Mouse (Mus musculus) forebrain, embryonic 13.5 days (tissue): ENCODE results near the gene Atp6v1fnb. TPM values are rescaled to one million over a fixed set of nuclear protein-coding genes. Genes with fewer than 3 reads are reported as not detected.

ENCODE experiments used
- ATAC-seq: fragments of 200-750 bp; cut with Nextera tagmentation; 2 replicates; pipeline ENCODE4 v1.8.0; 2017
- H3K27ac ChIP-seq: fragments of 300-500 bp; sonication (generic); 2 replicates; pipeline ENCODE4 v1.5.1; 2015; ENCODE audit warnings: inconsistent platforms, mild to moderate bottlenecking, moderate library complexity
- H3K27me3 ChIP-seq: fragments of 300-500 bp; sonication (generic); 2 replicates; pipeline ENCODE4 v1.6.1; 2015; ENCODE audit warnings: mild to moderate bottlenecking, inconsistent platforms
- H3K36me3 ChIP-seq: fragments of 300-500 bp; sonication (generic); 2 replicates; pipeline ENCODE4 v1.6.1; 2015; ENCODE audit warnings: mild to moderate bottlenecking, inconsistent platforms; ENCODE audit not compliant: poor library complexity, severe bottlenecking
- H3K4me1 ChIP-seq: fragments of 300-500 bp; sonication (generic); 2 replicates; pipeline ENCODE4 v1.6.1; 2015; ENCODE audit warnings: inconsistent platforms
- H3K4me2 ChIP-seq: fragments of 300-500 bp; sonication (generic); 2 replicates; pipeline ENCODE4 v1.6.1; 2015; ENCODE audit warnings: inconsistent platforms, mild to moderate bottlenecking, moderate library complexity
- H3K4me3 ChIP-seq: fragments of 300-500 bp; sonication (generic); 2 replicates; pipeline ENCODE4 v1.5.1; 2015; ENCODE audit warnings: mild to moderate bottlenecking, inconsistent platforms
- H3K9ac ChIP-seq: fragments of 300-500 bp; sonication (generic); 2 replicates; pipeline ENCODE4 v1.6.1; 2015; ENCODE audit warnings: mild to moderate bottlenecking, inconsistent platforms
- H3K9me3 ChIP-seq: fragments of 300-500 bp; sonication (generic); replicated peaks from 2 replicates; pipeline ENCODE4 v1.6.1; 2016; ENCODE audit warnings: inconsistent platforms
- WGBS: fragments of 180-500 bp; shearing (Covaris S2); methylation state at CpG from one replicate; pipeline ENCODE4 v1.1.7; 2015; 5-methylcytosine and 5-hydroxymethylcytosine counted together
- polyA plus RNA-seq: library from polyadenylated mRNA; unstranded; fragments of >200 nt; fragmentation: Nextera tagmentation; extraction: Ambion mirVana; gene quantifications from 2 replicates; pipeline ENCODE4 v1.2.1, GENCODE M21; 2015

The Atp6v1fnb gene
- polyA plus RNA-seq, 1 experiment from 2014 or later, result 0.41 TPM

DNA sequence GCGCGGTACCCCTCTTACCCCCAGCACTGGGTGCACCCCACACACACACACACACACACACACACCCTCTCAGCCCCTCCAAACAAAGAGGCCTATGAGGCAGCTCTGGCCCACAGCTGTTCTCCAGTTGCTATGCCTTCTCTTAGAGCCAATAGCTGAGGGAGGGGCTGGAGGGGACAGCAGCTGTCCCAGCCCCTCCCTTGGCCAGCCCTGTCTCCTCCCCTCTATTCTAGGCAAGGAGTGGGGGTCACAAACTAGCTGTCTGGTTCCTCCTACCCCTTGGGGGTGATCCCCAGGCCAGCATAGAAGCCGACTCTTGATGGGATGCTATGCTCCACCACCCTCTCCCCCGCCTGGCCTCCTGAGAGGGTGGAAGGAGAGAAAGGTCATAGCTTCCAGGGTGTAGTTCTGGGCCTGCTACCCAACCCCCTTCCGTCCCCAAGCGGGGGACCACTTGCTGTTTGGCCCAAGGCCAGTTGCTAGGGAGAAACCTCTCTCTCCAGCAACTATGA, 35.2 kb upstream of the Atp6v1fnb start:
- 0 out of 2 replicates have a peak overlapping the region, but pooled peaks have one; percentile 3 for H3K4me3 ChIP-seq
- peak; percentile 33; the same call in 1 of the 2 replicates for ATAC-seq
- peaks cover 47% of the 10 kb centered on the region for H3K27me3 ChIP-seq
- WGBS, result 11% methylated on average over 5 of the region's 6 CpGs
- H3K36me3 ChIP-seq, result no peaks in the 10 kb centered on the region
- peak overlapping the region; percentile 44 for H3K27ac ChIP-seq
- peaks cover 51% of the 10 kb centered on the region for H3K4me1 ChIP-seq
- H3K4me2 ChIP-seq, result peak overlapping the region; percentile 80
- 0 out of 2 replicates have a peak overlapping the region, but pooled peaks have one; percentile 21 for H3K9ac ChIP-seq
- no peaks in the 10 kb centered on the region for H3K9me3 ChIP-seq

DNA sequence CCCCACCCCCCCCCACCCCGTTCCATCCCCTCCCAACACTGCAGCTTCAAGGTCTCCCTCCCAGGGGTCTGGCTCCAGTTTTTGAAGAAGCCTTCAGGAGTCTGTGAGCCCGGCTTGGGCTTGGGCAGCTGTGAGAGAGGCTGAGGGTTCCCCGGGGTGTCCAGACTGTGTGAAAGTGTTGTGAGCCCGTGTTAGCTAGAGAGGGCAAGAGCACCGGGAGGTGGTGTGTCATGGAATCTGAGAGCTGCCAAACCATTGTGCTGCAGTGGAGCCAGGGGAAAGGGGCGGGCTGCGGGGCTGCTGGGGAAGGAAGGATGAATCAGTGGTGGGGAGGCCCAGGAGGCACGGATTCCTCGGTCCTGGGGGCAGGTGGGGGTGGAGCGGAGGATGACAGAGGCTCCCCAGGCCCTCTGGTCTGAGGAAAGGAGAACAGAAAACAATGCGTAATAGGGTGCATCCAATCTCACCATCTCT, 34.7 kb upstream of the Atp6v1fnb start:
- WGBS, result 5% methylated on average over 11 of the region's 11 CpGs
- Histone ChIP-seq H3K27ac (peak overlapping the region; percentile 7; the same call in 1 of the 2 replicates), H3K36me3 (no peaks in the 10 kb centered on the region), H3K4me2 (peak overlapping the region; percentile 23), H3K4me1 (peaks cover 49% of the 10 kb centered on the region), H3K27me3 (peaks cover 44% of the 10 kb centered on the region), H3K9me3 (no peaks in the 10 kb centered on the region), H3K4me3 (no peak overlapping the region), H3K9ac (no peak overlapping the region; the same call in 1 of the 2 replicates)
- ATAC-seq, result peak; percentile 36; the same call in 1 of the 2 replicates

DNA sequence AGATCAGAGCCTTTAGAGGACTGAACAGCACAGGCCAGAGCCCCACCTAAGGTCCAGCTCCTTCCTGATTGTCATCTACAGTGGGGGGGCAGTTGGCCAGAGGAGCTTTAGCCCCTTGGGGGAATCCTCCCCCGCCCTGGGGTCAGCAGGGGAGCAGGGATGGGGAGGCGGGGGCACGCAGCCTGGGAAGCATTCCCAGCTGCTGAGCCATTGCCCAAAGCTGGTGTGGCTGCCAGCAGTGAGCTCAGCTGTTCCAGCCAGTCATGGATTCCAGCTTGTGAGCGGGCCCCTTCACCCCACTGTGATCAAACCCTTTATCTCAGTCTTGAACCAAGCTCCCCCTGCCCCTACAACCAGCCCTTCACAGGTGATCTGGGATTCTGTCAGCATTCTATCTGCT, 32.0 kb upstream of the Atp6v1fnb start:
- Histone ChIP-seq H3K4me2 (no peak overlapping the region), H3K4me3 (no peak overlapping the region), H3K27me3 (peaks cover 16% of the 10 kb centered on the region), H3K27ac (no peak overlapping the region), H3K4me1 (peaks cover 24% of the 10 kb centered on the region), H3K36me3 (no peaks in the 10 kb centered on the region), H3K9me3 (no peaks in the 10 kb centered on the region), H3K9ac (no peak overlapping the region)
- no peak for ATAC-seq
- WGBS, result 83% methylated on average over 4 of the region's 4 CpGs

DNA sequence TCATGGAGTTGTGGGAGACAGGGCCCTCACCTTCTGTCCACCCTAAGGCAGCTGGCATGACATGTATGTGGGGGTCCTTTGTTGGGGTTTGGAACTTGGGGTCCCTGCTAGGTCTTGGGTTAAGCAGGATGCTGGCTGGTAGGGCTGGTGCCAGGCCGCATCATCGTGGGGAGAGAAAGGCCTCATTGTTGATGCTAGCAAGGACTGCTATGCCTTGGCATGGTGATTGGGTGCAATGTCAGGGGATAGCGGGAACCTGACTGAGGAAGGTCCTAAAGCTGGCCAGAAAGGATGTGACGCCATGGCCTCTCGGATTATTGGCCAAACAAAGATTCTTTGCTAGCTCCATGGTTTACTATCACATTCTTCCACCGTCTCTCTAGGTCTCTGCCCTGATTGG, 31.4 kb upstream of the Atp6v1fnb start:
- ATAC-seq, result no peak
- Histone ChIP-seq H3K27ac (no peak overlapping the region), H3K9ac (no peak overlapping the region), H3K9me3 (no peaks in the 10 kb centered on the region), H3K36me3 (no peaks in the 10 kb centered on the region), H3K4me1 (peaks cover 20% of the 10 kb centered on the region), H3K4me3 (no peak overlapping the region), H3K4me2 (no peak overlapping the region), H3K27me3 (peaks cover 11% of the 10 kb centered on the region)
- 94% methylated on average over 6 of the region's 6 CpGs for WGBS

DNA sequence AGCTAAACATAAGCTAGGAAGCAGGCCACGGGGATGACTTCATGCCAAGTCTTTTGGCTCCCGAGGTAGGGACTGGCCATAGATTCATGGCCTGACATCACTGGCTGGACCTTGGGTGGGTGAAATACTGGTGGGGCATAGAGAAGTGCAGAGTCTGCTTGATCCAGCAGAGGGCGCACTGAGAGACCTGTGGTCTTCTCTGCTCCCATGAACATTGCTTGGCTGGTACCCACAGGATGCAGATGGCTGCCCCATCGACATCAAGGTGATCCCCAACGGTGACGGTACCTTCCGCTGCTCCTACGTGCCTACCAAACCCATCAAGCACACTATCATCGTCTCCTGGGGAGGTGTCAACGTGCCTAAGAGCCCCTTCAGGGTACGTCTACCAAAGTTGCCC, 26.5 kb upstream of the Atp6v1fnb start:
- H3K4me2 ChIP-seq, result no peak overlapping the region

DNA sequence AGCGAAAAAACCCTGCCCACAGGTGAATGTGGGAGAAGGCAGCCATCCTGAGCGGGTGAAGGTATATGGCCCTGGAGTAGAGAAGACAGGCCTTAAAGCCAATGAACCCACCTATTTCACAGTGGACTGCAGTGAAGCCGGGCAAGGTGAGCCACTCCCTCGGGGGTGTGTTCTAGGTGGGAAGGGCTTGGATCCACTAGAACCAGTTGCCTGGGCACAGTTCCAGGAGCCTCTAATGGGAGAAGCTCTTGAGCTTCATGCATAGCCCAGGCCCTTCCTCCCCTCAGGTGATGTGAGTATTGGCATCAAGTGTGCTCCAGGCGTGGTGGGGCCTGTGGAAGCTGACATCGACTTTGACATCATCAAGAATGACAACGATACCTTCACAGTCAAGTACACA, 25.9 kb upstream of the Atp6v1fnb start:
- H3K9me3 ChIP-seq, result no peaks in the 10 kb centered on the region
- H3K4me3 ChIP-seq, result no peak overlapping the region
- H3K27me3 ChIP-seq, result no peaks in the 10 kb centered on the region
- H3K4me2 ChIP-seq, result no peak overlapping the region
- no peak overlapping the region for H3K27ac ChIP-seq
- WGBS, result 91% methylated on average over 7 of the region's 7 CpGs
- H3K9ac ChIP-seq, result no peak overlapping the region
- no peaks in the 10 kb centered on the region for H3K36me3 ChIP-seq
- H3K4me1 ChIP-seq, result no peaks in the 10 kb centered on the region
- ATAC-seq, result no peak

More for the DNA sequence above, 26.5 kb upstream of the Atp6v1fnb start:
- Histone ChIP-seq H3K9ac (no peak overlapping the region), H3K4me1 (no peaks in the 10 kb centered on the region), H3K27ac (no peak overlapping the region), H3K4me3 (no peak overlapping the region), H3K27me3 (no peaks in the 10 kb centered on the region), H3K9me3 (no peaks in the 10 kb centered on the region), H3K36me3 (no peaks in the 10 kb centered on the region)
- no peak for ATAC-seq
- 73% methylated on average over 11 of the region's 11 CpGs for WGBS

DNA sequence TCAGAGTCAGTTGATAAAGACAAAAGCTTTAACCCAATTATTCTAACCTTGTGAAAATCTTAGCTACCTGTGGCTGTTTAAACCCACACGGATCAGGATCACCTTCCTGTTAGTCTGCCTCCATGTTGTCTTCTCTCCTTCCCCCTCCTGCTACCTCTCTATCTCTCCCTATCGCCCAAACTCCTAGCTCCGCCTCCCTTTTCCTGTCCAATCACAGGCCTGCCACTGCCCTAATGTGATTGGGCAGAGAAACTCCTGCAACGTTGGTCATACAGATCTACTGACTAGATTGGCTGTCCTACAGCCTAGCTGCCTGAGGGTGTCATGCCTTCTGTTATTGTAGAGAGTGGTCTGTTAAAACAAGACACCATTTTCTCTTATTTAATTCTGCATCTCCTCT, 21.4 kb upstream of the Atp6v1fnb start:
- no peaks in the 10 kb centered on the region for H3K27me3 ChIP-seq
- no peak overlapping the region for H3K4me3 ChIP-seq
- no peaks in the 10 kb centered on the region for H3K36me3 ChIP-seq
- no peak overlapping the region for H3K4me2 ChIP-seq
- H3K9me3 ChIP-seq, result no peaks in the 10 kb centered on the region
- WGBS, result 29% methylated on average over 4 of the region's 4 CpGs
- no peak overlapping the region for H3K9ac ChIP-seq
- no peaks in the 10 kb centered on the region for H3K4me1 ChIP-seq
- no peak for ATAC-seq
- no peak overlapping the region for H3K27ac ChIP-seq

DNA sequence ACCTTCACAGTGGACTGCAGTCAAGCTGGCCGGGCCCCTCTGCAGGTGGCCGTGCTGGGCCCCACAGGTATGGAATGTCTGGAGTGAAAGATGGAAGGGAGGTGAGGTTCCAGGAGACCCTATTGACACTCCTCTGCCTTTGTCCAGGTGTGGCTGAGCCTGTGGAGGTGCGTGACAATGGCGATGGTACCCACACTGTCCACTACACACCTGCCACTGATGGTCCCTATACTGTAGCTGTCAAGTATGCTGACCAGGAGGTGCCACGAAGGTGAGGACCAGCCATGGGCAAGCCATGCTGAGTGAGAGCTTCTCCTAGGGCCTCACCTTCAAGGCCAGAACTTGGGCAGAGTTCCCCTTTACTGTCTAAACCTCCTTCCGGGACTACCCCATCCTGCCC, 20.6 kb upstream of the Atp6v1fnb start:
- ATAC-seq, result no peak
- Histone ChIP-seq H3K36me3 (no peaks in the 10 kb centered on the region), H3K4me1 (no peaks in the 10 kb centered on the region), H3K4me3 (no peak overlapping the region), H3K9ac (no peak overlapping the region), H3K4me2 (no peak overlapping the region), H3K9me3 (no peaks in the 10 kb centered on the region), H3K27me3 (no peaks in the 10 kb centered on the region), H3K27ac (no peak overlapping the region)
- 89% methylated on average over 6 of the region's 6 CpGs for WGBS

DNA sequence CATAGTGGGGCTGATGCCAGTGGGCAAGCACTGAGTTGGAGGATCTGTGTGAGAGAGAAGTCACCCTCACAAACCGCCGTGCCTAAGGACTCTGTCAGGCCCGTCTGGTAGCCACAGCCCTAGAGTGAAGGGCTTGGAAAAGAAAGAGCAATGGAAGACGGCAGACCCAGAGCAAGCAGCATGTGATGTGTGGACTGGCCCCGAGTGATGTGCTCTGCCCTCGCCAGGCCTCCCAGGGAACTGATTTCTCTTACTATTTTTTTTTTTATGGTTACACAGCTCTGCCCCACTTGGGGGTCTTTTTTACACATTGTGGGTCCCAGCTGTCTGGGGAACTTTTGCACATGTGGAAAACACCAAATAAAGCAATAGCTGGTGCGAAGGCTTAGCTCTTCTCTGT, 9.7 kb upstream of the Atp6v1fnb start:
- Histone ChIP-seq H3K27ac (no peak overlapping the region), H3K4me2 (no peak overlapping the region), H3K36me3 (no peaks in the 10 kb centered on the region), H3K9ac (no peak overlapping the region), H3K4me1 (no peaks in the 10 kb centered on the region), H3K9me3 (no peaks in the 10 kb centered on the region), H3K4me3 (no peak overlapping the region), H3K27me3 (peaks cover 4% of the 10 kb centered on the region; the same call in 1 of the 2 replicates)
- ATAC-seq, result no peak
- WGBS, result 52% methylated on average over 7 of the region's 7 CpGs

DNA sequence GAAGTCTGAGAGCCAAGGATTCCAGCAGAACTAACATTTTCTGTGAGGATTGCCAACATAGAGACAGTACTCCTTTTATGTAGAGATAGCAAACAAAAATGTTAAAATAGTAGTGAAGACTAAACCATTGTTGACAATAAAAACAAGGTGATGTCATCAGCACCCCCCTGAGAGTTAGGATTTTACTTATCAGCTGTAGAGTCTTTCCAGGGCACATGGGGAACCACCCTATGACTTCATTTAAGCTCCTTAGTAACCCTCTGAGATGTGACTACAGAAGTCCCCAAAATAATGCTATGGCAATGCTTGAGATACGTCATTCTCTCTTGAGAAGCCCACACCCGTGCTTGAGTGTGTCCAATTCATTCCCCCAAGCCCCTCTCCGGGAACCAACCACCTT, 7.8 kb upstream of the Atp6v1fnb start:
- H3K9ac ChIP-seq, result no peak overlapping the region
- peaks cover 3% of the 10 kb centered on the region for H3K4me1 ChIP-seq
- H3K27me3 ChIP-seq, result peaks cover 4% of the 10 kb centered on the region; the same call in 1 of the 2 replicates
- no peak overlapping the region for H3K27ac ChIP-seq
- no peak overlapping the region for H3K4me3 ChIP-seq
- H3K9me3 ChIP-seq, result no peaks in the 10 kb centered on the region
- WGBS, result 74% methylated on average over 3 of the region's 3 CpGs
- ATAC-seq, result no peak
- H3K36me3 ChIP-seq, result no peaks in the 10 kb centered on the region
- no peak overlapping the region for H3K4me2 ChIP-seq

DNA sequence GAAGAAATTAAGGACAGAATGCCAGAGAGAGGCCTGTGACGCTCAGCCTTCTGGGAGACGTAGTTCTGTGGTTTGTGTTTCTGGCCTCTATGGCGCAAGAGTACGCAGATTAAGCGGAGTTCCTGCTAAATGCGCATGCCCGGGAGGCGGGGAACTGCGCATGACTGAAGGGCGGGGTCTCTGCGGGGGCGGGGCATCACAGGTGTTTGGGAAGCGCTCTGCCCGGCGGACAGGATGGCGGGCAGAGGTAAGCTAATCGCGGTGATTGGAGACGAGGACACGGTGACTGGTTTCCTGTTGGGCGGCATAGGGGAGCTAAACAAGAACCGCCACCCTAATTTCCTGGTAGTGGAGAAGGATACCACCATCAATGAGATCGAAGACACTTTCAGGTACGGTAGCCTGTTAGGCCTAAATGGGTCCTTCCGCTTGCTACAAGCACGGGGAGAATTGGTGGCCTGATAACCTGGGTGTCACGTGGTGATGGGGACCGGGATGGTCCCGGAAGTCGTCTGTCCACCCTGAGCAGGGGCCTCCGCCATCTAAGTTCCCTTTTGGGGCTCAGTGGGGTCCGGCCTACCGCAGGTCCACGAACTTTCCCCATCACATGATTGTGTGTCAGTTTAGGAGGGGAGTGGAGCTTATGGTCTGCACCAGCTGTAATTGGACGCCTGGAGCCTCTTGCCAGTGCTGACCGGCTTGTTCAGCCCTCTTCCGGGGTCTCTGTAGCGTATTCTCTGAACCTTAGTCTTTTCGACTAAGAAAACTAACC, 3.5 kb upstream of the Atp6v1fnb start, which contains the start of gene Atp6v1f:
Atp6v1f (plus strand) TSS at position 136 of the 772 bp plus-strand sequence.
- ATAC-seq, result peak; percentile 97
- H3K36me3 ChIP-seq, result peaks cover 21% of the 10 kb centered on the region
- H3K4me1 ChIP-seq, result peaks cover 13% of the 10 kb centered on the region
- WGBS, result under 1% methylated on average over 39 of the region's 39 CpGs
- peak within 1 kb of the TSS; percentile 78 for H3K9ac ChIP-seq
- H3K4me2 ChIP-seq, result peak within 1 kb of the TSS; percentile 83
- peak within 1 kb of the TSS; percentile 31; the same call in 1 of the 2 replicates for H3K27ac ChIP-seq
- H3K9me3 ChIP-seq, result no peaks in the 10 kb centered on the region
- H3K4me3 ChIP-seq, result peak within 1 kb of the TSS; percentile 79
- H3K27me3 ChIP-seq, result peaks cover 4% of the 10 kb centered on the region; the same call in 1 of the 2 replicates

DNA sequence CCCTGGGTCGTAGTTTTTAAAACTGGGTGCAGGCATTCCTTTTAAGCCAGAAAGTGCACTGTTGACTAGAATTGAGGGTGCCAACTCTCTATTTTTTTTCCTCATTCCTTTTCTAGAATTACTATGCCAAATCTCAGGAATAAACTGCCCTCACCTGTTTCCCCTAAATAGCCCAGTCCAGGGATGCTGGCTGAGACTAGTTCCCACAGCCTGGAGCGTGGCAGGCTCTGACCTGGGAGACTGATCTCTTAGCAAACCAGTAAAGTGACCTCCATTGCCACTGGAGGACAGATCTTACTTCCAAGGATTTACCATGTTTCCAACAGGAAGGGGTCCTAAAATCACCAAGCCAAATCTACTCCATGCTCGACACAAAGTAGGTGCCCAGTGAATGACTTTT, 2.4 kb upstream of the Atp6v1fnb start:
- H3K9ac ChIP-seq, result peak overlapping the region; percentile 78; the same call in 1 of the 2 replicates
- no peak for ATAC-seq
- peak overlapping the region; percentile 83 for H3K4me2 ChIP-seq
- H3K9me3 ChIP-seq, result no peaks in the 10 kb centered on the region
- peak overlapping the region; percentile 79 for H3K4me3 ChIP-seq
- H3K36me3 ChIP-seq, result peaks cover 21% of the 10 kb centered on the region
- H3K27ac ChIP-seq, result no peak overlapping the region
- H3K27me3 ChIP-seq, result peaks cover 7% of the 10 kb centered on the region; the same call in 1 of the 2 replicates
- 92% methylated on average over 3 of the region's 3 CpGs for WGBS
- peaks cover 20% of the 10 kb centered on the region for H3K4me1 ChIP-seq
